Mouse (Mus musculus) hindbrain, embryonic 15.5 days (tissue): Measurements from ENCODE around the gene Dgat2. TPM values are rescaled to one million over a fixed set of nuclear protein-coding genes. Genes with fewer than 3 reads are reported as not detected.
A peak's percentile ranks its signal among the peaks of the same experiment; 100 is the strongest.

Source experiments
- ATAC-seq: fragments of 200-750 bp; cut with Nextera tagmentation; 2 replicates; pipeline ENCODE4 v1.8.0; 2017; ENCODE audit warnings: low read depth, moderate number of reproducible peaks, moderate TSS enrichment; ENCODE audit not compliant: low FRiP score
- H3K27ac ChIP-seq: fragments of 300-500 bp; sonication (generic); replicated peaks from 2 replicates; pipeline ENCODE4 v1.5.1; 2015; ENCODE audit warnings: mild to moderate bottlenecking, inconsistent platforms
- H3K27me3 ChIP-seq: fragments of 300-500 bp; sonication (generic); 2 replicates; pipeline ENCODE4 v1.6.1; 2015; ENCODE audit warnings: control low read depth, inconsistent platforms
- H3K36me3 ChIP-seq: fragments of 300-500 bp; sonication (generic); 2 replicates; pipeline ENCODE4 v1.6.1; 2015; ENCODE audit warnings: control low read depth, inconsistent platforms
- H3K4me1 ChIP-seq: fragments of 300-500 bp; sonication (generic); replicated peaks from 2 replicates; pipeline ENCODE4 v1.6.1; 2015; ENCODE audit warnings: control low read depth, inconsistent platforms
- H3K4me2 ChIP-seq: fragments of 300-500 bp; sonication (generic); 2 replicates; pipeline ENCODE4 v1.6.1; 2015; ENCODE audit warnings: moderate library complexity, mild to moderate bottlenecking, inconsistent platforms
- H3K4me3 ChIP-seq: fragments of 300-500 bp; sonication (generic); 2 replicates; pipeline ENCODE4 v1.5.1; 2015; ENCODE audit warnings: mild to moderate bottlenecking, inconsistent platforms
- H3K9ac ChIP-seq: fragments of 300-500 bp; sonication (generic); 2 replicates; pipeline ENCODE4 v1.6.1; 2015; ENCODE audit warnings: inconsistent platforms
- H3K9me3 ChIP-seq: fragments of 300-500 bp; sonication (generic); 2 replicates; pipeline ENCODE4 v1.6.1; 2016; ENCODE audit warnings: control low read depth, inconsistent platforms
- WGBS: fragments of 180-500 bp; shearing (Covaris S2); methylation state at CpG from one replicate; pipeline ENCODE4 v1.1.7; 2015; 5-methylcytosine and 5-hydroxymethylcytosine counted together
- polyA plus RNA-seq: library from polyadenylated mRNA; unstranded; fragments of >200 nt; fragmentation: Nextera tagmentation; extraction: Ambion mirVana; gene quantifications from 2 replicates; pipeline ENCODE4 v1.2.1, GENCODE M21; 2015

Gene Dgat2
- polyA plus RNA-seq, 1 experiment from 2014 or later = 22.1 TPM

- WGBS = 87% methylated on average over 6 of the region's 6 CpGs
- no peaks in the 10 kb centered on the region for H3K9me3 ChIP-seq
- ATAC-seq = no peak
Measured at GRCm38 (mm10) chr7:99188630-99189029, 6.1 kb upstream of the Dgat2 start.

DNA sequence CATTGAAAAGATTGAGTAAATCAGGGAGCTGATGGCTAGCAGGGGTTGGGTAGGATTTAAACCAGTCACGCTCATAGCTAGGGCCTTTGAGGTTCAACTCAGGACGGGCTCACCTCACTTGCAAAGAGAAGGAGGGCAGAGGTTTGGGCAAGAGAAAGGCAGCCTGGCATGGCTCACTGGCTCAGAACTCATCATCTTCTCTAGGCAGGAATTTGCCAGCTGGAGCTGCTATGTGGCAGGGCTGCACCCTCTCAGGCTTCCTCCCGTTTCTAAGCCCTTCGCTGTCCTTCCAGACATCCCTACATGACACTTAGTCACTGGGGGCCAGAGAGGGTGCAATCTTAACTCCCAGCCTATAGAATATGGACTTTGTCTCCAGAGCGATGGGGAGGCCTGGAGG is 4.9 kb upstream of the Dgat2 start:
- Histone ChIP-seq H3K9me3 (no peaks in the 10 kb centered on the region), H3K4me3 (no peak overlapping the region), H3K4me1 (0 out of 2 replicates have a peak, but pooled peaks cover 7% of the 10 kb centered on the region), H3K27ac (no peak overlapping the region), H3K36me3 (no peaks in the 10 kb centered on the region), H3K4me2 (no peak overlapping the region), H3K9ac (no peak overlapping the region), H3K27me3 (0 out of 2 replicates have a peak, but pooled peaks cover 4% of the 10 kb centered on the region)
- no peak for ATAC-seq
- WGBS = 84% methylated on average over 5 of the region's 5 CpGs

More at GRCm38 (mm10) chr7:99188630-99189029, 6.1 kb upstream of the Dgat2 start:
- no peak overlapping the region for H3K9ac ChIP-seq
- H3K27ac ChIP-seq = no peak overlapping the region
- no peaks in the 10 kb centered on the region for H3K4me1 ChIP-seq
- H3K36me3 ChIP-seq = no peaks in the 10 kb centered on the region
- 0 out of 2 replicates have a peak, but pooled peaks cover 4% of the 10 kb centered on the region for H3K27me3 ChIP-seq
- H3K4me3 ChIP-seq = no peak overlapping the region
- no peak overlapping the region for H3K4me2 ChIP-seq

GRCm38 (mm10) chr7:99185405-99185804 is 2.9 kb upstream of the Dgat2 start:
- 88% methylated on average over 3 of the region's 3 CpGs for WGBS
- no peak for ATAC-seq
- Histone ChIP-seq H3K4me3 (no peak overlapping the region), H3K9ac (no peak overlapping the region), H3K27me3 (0 out of 2 replicates have a peak, but pooled peaks cover 4% of the 10 kb centered on the region), H3K36me3 (no peaks in the 10 kb centered on the region), H3K4me2 (no peak overlapping the region), H3K9me3 (no peaks in the 10 kb centered on the region), H3K4me1 (peaks cover 16% of the 10 kb centered on the region; the same call in 1 of the 2 replicates), H3K27ac (no peak overlapping the region)

- Histone ChIP-seq H3K4me3 (no peak overlapping the region), H3K36me3 (no peaks in the 10 kb centered on the region), H3K9me3 (no peaks in the 10 kb centered on the region), H3K27ac (no peak overlapping the region), H3K9ac (no peak overlapping the region), H3K27me3 (0 out of 2 replicates have a peak, but pooled peaks cover 4% of the 10 kb centered on the region), H3K4me2 (peak overlapping the region; percentile 82; the same call in 1 of the 2 replicates), H3K4me1 (peaks cover 16% of the 10 kb centered on the region; the same call in 1 of the 2 replicates)
- WGBS = 73% methylated on average over 6 of the region's 6 CpGs
- no peak for ATAC-seq
Measured at GRCm38 (mm10) chr7:99183751-99184150, 1.2 kb upstream of the Dgat2 start.

DNA sequence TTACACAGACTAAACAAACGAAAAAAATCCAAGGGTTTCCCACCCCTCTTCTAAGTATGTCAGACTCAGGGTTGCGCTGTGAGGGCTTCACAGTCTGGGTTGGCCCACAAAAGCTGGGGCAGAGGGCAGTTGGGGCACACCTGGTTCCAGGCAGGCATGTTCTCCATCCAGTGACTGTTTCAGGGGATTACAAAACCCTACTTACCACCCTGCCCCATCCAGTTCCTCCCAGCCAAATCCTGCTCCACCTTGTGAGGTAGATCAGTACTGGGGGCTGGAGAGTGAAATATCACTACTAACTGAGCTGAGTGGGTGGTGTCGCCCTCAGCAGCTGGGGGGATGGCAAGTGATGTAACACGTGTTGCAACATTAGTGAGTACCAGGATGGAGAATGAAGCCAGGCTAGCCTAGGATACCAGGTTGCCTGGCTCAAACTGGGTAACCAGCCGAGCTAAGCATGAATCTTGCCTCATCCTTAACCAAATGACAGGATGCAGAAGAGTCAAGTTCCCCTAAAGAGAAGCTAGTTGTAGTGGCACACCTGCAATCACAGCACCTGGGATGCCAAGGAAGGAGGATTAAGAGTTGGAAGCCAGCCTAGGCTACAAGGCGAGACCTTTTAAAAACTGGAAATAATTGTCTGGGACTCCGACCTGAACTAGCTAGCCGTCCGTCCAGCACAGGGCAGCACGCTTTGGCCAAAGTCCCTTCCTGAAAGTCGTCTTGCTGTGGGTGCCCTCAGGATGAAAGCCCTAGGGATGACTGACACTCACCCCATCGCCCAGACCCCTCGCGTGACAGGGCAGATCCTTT is 694 bp downstream of the Dgat2 start:
- WGBS = 21% methylated on average over 14 of the region's 14 CpGs
- H3K36me3 ChIP-seq = no peaks in the 10 kb centered on the region
- peaks cover 16% of the 10 kb centered on the region; the same call in 1 of the 2 replicates for H3K4me1 ChIP-seq
- 0 out of 2 replicates have a peak, but pooled peaks cover 4% of the 10 kb centered on the region for H3K27me3 ChIP-seq
- peak overlapping the region; percentile 82 for H3K4me2 ChIP-seq
- peak overlapping the region; percentile 56 for H3K4me3 ChIP-seq
- no peak for ATAC-seq
- H3K9me3 ChIP-seq = no peaks in the 10 kb centered on the region
- H3K9ac ChIP-seq = peak overlapping the region; percentile 65
- peak overlapping the region; percentile 82 for H3K27ac ChIP-seq

GRCm38 (mm10) chr7:99180162-99180561 is 2.4 kb downstream of the Dgat2 start:
- Histone ChIP-seq H3K4me2 (no peak overlapping the region), H3K4me3 (no peak overlapping the region), H3K27me3 (no peaks in the 10 kb centered on the region), H3K9ac (no peak overlapping the region), H3K27ac (no peak overlapping the region), H3K36me3 (no peaks in the 10 kb centered on the region), H3K4me1 (peaks cover 16% of the 10 kb centered on the region; the same call in 1 of the 2 replicates), H3K9me3 (no peaks in the 10 kb centered on the region)
- 94% methylated on average over 1 of the region's 1 CpGs for WGBS
- ATAC-seq = no peak

GRCm38 (mm10) chr7:99179271-99179670 is 3.2 kb downstream of the Dgat2 start:
- H3K36me3 ChIP-seq = no peaks in the 10 kb centered on the region
- no peak overlapping the region for H3K4me2 ChIP-seq
- WGBS = 95% methylated on average over 9 of the region's 9 CpGs
- H3K27me3 ChIP-seq = no peaks in the 10 kb centered on the region
- no peak overlapping the region for H3K27ac ChIP-seq
- H3K4me3 ChIP-seq = no peak overlapping the region
- no peak for ATAC-seq
- peaks cover 16% of the 10 kb centered on the region; the same call in 1 of the 2 replicates for H3K4me1 ChIP-seq
- H3K9me3 ChIP-seq = no peaks in the 10 kb centered on the region
- no peak overlapping the region for H3K9ac ChIP-seq

DNA sequence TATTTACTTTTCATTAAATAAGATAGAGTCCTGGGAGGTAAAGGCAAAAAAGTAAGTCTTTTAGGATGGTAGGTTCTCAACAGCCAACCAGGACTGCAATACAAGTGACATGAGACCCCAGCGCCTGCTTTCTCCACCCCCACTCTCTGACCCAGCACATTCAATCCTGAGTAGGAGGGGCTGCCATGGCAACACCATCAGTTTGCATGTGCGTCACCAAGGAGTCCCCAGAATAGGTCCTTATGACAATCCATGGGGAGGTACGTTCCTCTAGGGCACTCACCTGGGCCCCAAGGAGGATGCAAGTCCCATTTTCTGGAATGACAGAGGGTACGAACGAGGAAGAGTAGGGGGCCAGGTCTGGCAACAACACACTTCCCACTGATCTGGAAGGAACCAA is 5.1 kb downstream of the Dgat2 start:
- H3K36me3 ChIP-seq = no peaks in the 10 kb centered on the region
- no peak overlapping the region for H3K4me2 ChIP-seq
- H3K4me3 ChIP-seq = no peak overlapping the region
- H3K27ac ChIP-seq = no peak overlapping the region
- 56% methylated on average over 5 of the region's 5 CpGs for WGBS
- H3K9ac ChIP-seq = no peak overlapping the region
- peaks cover 10% of the 10 kb centered on the region; the same call in 1 of the 2 replicates for H3K4me1 ChIP-seq
- ATAC-seq = no peak
- H3K9me3 ChIP-seq = no peaks in the 10 kb centered on the region
- no peaks in the 10 kb centered on the region for H3K27me3 ChIP-seq

DNA sequence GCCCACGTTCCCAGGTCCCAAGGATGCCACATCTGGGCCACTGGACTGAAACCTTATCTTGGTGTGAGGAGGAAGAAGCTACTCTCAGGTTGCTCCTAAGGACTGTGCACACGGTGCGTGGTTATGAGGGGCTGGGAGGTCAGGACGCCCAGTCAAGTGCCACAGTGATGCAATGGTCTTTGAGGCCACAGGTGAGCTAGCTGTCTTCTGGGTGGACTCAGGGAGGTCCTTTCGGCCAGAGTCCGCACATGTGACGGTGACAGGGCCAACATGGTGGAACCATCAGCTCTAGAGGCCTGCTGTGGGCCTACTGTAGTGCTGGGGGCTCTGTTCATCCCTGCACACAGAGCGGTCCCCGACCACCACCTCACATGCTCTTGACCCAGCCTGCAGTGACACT is 6.9 kb downstream of the Dgat2 start:
- Histone ChIP-seq H3K27ac (no peak overlapping the region), H3K4me3 (no peak overlapping the region), H3K9me3 (no peaks in the 10 kb centered on the region), H3K4me2 (no peak overlapping the region), H3K27me3 (no peaks in the 10 kb centered on the region), H3K36me3 (no peaks in the 10 kb centered on the region), H3K9ac (no peak overlapping the region), H3K4me1 (0 out of 2 replicates have a peak, but pooled peaks cover 2% of the 10 kb centered on the region)
- ATAC-seq = no peak
- 93% methylated on average over 9 of the region's 9 CpGs for WGBS

GRCm38 (mm10) chr7:99175118-99175517 is 7.4 kb downstream of the Dgat2 start:
- H3K4me2 ChIP-seq = no peak overlapping the region
- H3K9me3 ChIP-seq = no peaks in the 10 kb centered on the region
- no peaks in the 10 kb centered on the region for H3K4me1 ChIP-seq
- H3K36me3 ChIP-seq = no peaks in the 10 kb centered on the region
- WGBS = 86% methylated on average over 11 of the region's 11 CpGs
- H3K4me3 ChIP-seq = no peak overlapping the region
- no peak overlapping the region for H3K9ac ChIP-seq
- ATAC-seq = no peak
- no peaks in the 10 kb centered on the region for H3K27me3 ChIP-seq
- no peak overlapping the region for H3K27ac ChIP-seq

- WGBS = 61% methylated on average over 4 of the region's 4 CpGs
- Histone ChIP-seq H3K4me3 (no peak overlapping the region), H3K27ac (no peak overlapping the region), H3K36me3 (no peaks in the 10 kb centered on the region), H3K4me2 (no peak overlapping the region), H3K9me3 (no peaks in the 10 kb centered on the region), H3K4me1 (no peaks in the 10 kb centered on the region), H3K9ac (no peak overlapping the region), H3K27me3 (no peaks in the 10 kb centered on the region)
- no peak for ATAC-seq
Measured at GRCm38 (mm10) chr7:99174006-99174405, 8.5 kb downstream of the Dgat2 start.

DNA sequence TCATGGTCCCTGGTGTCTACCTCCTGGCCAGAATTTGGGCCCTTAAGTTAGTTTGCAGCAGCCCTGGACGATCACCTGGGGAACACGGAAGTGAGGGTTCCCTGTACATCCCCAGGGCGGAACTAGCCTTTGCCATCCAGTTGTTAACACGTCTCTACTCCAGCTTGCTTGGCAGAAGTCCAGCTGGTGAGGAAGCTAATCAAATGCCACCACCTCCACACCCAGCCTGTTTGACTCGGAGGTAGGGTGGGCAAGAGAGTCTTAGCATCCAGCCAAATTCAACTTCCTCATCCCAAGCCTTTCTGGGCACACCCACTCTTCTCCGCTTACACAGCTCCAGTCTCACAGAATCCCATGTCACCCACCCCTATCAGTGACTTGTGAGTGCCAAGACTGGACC is 9.6 kb downstream of the Dgat2 start:
- H3K36me3 ChIP-seq = no peaks in the 10 kb centered on the region
- H3K4me3 ChIP-seq = no peak overlapping the region
- 87% methylated on average over 6 of the region's 6 CpGs for WGBS
- H3K4me1 ChIP-seq = no peaks in the 10 kb centered on the region
- ATAC-seq = no peak
- H3K9ac ChIP-seq = no peak overlapping the region
- no peak overlapping the region for H3K27ac ChIP-seq
- H3K4me2 ChIP-seq = no peak overlapping the region
- H3K27me3 ChIP-seq = no peaks in the 10 kb centered on the region
- H3K9me3 ChIP-seq = no peaks in the 10 kb centered on the region
